Mouse (Mus musculus) ES-E14 (cell line): ENCODE data around the gene Macrod1. TPM values are rescaled to one million over a fixed set of nuclear protein-coding genes. Genes with fewer than 3 reads are reported as not detected.

ENCODE experiments used
- DNase-seq: peaks from one replicate; pipeline ENCODE4 v3.0.0-alpha.2; 2013; ENCODE audit warnings: low read depth, low spot score
- H3K27ac ChIP-seq: 2 replicates; pipeline ENCODE4 v1.5.1; 2012; ENCODE audit warnings: low read depth, mild to moderate bottlenecking, low read length, moderate library complexity, mixed read lengths; ENCODE audit not compliant: poor library complexity, insufficient read depth, severe bottlenecking
- H3K36me3 ChIP-seq: 2 replicates; pipeline ENCODE4 v1.6.1; 2012; ENCODE audit warnings: mild to moderate bottlenecking, low read length, moderate library complexity, mixed read lengths; ENCODE audit not compliant: control insufficient read depth, poor library complexity, insufficient read depth, severe bottlenecking
- H3K4me1 ChIP-seq, 2 experiments: fragments of 150-350 bp in 1 of 2; sonication (generic) in 1 of 2; 2 replicates each; pipeline ENCODE4 v1.6.1; 2012; ENCODE audit warnings: low read length in 2 of 2, mild to moderate bottlenecking in 1 of 2, mixed read lengths in 1 of 2; ENCODE audit not compliant: control insufficient read depth in 2 of 2, insufficient read depth in 2 of 2, poor library complexity in 1 of 2
- H3K4me3 ChIP-seq, 2 experiments: fragments of 150-350 bp in 1 of 2; sonication (generic) in 1 of 2; 2 replicates each; pipeline ENCODE4 v1.5.1; 2012; ENCODE audit warnings: low read length in 2 of 2, low read depth in 1 of 2, mild to moderate bottlenecking in 1 of 2, mixed read lengths in 1 of 2; ENCODE audit not compliant: insufficient read depth in 1 of 2, poor library complexity in 1 of 2, severe bottlenecking in 1 of 2
- H3K9ac ChIP-seq: 2 replicates; pipeline ENCODE4 v1.6.1; 2012; ENCODE audit warnings: low read depth, mild to moderate bottlenecking, low read length, mixed read lengths; ENCODE audit not compliant: poor library complexity, insufficient read depth, severe bottlenecking
- H3K9me3 ChIP-seq: fragments of 150-350 bp; sonication (generic); 2 replicates; pipeline ENCODE4 v1.6.1; 2012; ENCODE audit warnings: low read depth, mild to moderate bottlenecking, low read length; ENCODE audit not compliant: control insufficient read depth, insufficient read depth
- CHD2 ChIP-seq: IDR thresholded peaks from 2 replicates; pipeline ENCODE4 v1.6.1; 2014; ENCODE audit warnings: mild to moderate bottlenecking, low read depth, low read length, inconsistent platforms
- HCFC1 ChIP-seq: IDR thresholded peaks from 2 replicates; pipeline ENCODE4 v1.6.1; 2012; ENCODE audit warnings: low read length, inconsistent platforms, borderline replicate concordance; ENCODE audit not compliant: insufficient read depth
- MAFK ChIP-seq: IDR thresholded peaks from 2 replicates; pipeline ENCODE4 v1.6.1; 2014; ENCODE audit warnings: mild to moderate bottlenecking, low read depth, low read length, inconsistent platforms; ENCODE audit not compliant: insufficient read depth
- ZC3H11A ChIP-seq: IDR thresholded peaks from 2 replicates; pipeline ENCODE4 v1.6.1; 2012; ENCODE audit warnings: low read depth, mild to moderate bottlenecking, inconsistent platforms, low read length, borderline replicate concordance
- ZNF384 ChIP-seq: IDR thresholded peaks from 2 replicates; pipeline ENCODE4 v1.6.1; 2012; ENCODE audit warnings: low read depth, low read length, inconsistent platforms
- in situ Hi-C, 2 experiments: fragments of 600-800 bp; cut with MboI; formaldehyde crosslinking; loops; one replicate each; pipeline ENCODE4 v1.15.1; 2025; ENCODE audit warnings: low sequenced_read_pairs in 2 of 2, inconsistent platforms in 1 of 2; ENCODE audit not compliant: unreplicated experiment in 2 of 2
- total RNA-seq: library from RNA; depleted of rRNA; stranded (reverse); fragments of 300-350 nt; gene quantifications from 2 replicates; pipeline ENCODE4 v1.2.3, GENCODE M21; 2012

Macrod1 gene
- total RNA-seq, 1 experiment = 1.4 TPM

- Histone ChIP-seq H3K9ac (no peak overlapping the region), H3K4me1 (peaks cover 0 to 9% of the 10 kb centered on the region in 2 experiments; a peak in 1 of 4 replicates), H3K36me3 (no peaks in the 10 kb centered on the region), H3K9me3 (no peaks in the 10 kb centered on the region), H3K4me3 (no peak overlapping the region), H3K27ac (no peak overlapping the region)
- in situ Hi-C loops = no loop called here
- no peak for TF ChIP-seq MAFK
- TF ChIP-seq ZC3H11A = no peak
- no peak for TF ChIP-seq CHD2
- no peak for TF ChIP-seq HCFC1
- TF ChIP-seq ZNF384 = no peak
- no peak for DNase-seq
Observed at GRCm38 (mm10) chr19:7110875-7111274, 54.3 kb downstream of the Macrod1 start.

GRCm38 (mm10) chr19:7111309-7111708 lies 54.7 kb downstream of the Macrod1 start:
- Histone ChIP-seq H3K9ac (no peak overlapping the region), H3K4me3 (no peak overlapping the region), H3K4me1 (peaks cover 0 to 9% of the 10 kb centered on the region in 2 experiments; a peak in 1 of 4 replicates), H3K36me3 (no peaks in the 10 kb centered on the region), H3K27ac (no peak overlapping the region), H3K9me3 (no peaks in the 10 kb centered on the region)
- in situ Hi-C loops = no loop called here
- no peak for DNase-seq
- TF ChIP-seq ZC3H11A (no peak), HCFC1 (no peak), MAFK (no peak), CHD2 (no peak), ZNF384 (no peak)

DNA sequence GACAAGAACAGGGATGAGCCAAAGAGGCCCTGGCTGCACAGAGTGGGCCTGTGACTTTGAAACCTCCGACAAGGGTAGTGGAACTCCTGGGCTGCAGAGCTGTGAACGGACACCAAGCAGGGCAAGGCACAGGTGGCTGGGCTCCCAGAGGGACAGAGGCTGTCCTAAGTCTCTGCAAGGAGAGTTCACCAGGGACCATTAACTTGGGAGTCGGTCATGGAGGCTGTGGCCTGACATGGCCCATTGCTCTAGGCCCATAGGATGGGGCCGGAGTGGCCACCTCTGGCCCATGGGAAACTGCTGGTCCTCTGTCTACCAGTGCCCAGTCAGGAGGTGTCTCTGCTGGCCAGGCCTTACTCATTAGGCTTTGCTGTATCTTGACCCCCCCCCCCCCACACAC lies 55.1 kb downstream of the Macrod1 start:
- Histone ChIP-seq H3K27ac (no peak overlapping the region), H3K4me3 (no peak overlapping the region), H3K9me3 (no peaks in the 10 kb centered on the region), H3K4me1 (peaks cover 0 to 9% of the 10 kb centered on the region in 2 experiments; a peak in 1 of 4 replicates), H3K36me3 (no peaks in the 10 kb centered on the region), H3K9ac (no peak overlapping the region)
- no peak for TF ChIP-seq CHD2
- no peak for TF ChIP-seq ZNF384
- no peak for TF ChIP-seq ZC3H11A
- TF ChIP-seq HCFC1 = no peak
- TF ChIP-seq MAFK = no peak
- no peak for DNase-seq
- in situ Hi-C loops = no loop called here

DNA sequence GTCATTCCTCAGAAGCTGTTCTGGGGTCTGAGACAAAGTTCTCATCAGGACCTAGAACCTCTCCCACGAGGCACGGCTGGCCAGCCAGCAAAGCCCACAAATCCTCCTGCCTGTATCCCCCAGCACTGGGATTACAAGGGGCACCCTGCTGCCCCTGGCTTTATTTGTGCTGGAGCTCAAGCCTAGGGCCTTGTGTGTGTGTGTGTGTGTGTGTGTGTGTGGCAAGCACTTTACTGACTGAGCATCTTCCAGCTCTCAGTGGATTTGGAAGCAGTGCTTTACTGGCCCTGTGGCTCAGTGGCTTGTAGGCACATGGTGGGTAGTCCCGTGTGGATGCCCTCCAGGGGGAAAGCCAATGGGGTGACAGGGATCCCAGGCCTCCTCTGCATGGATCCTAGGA lies 56.0 kb downstream of the Macrod1 start:
- no peak for DNase-seq
- Histone ChIP-seq H3K36me3 (no peaks in the 10 kb centered on the region), H3K27ac (no peak overlapping the region), H3K4me1 (peaks cover 0 to 9% of the 10 kb centered on the region in 2 experiments; a peak in 1 of 4 replicates), H3K4me3 (no peak overlapping the region), H3K9me3 (no peaks in the 10 kb centered on the region), H3K9ac (no peak overlapping the region)
- TF ChIP-seq CHD2 (no peak), ZNF384 (no peak), MAFK (no peak), ZC3H11A (no peak), HCFC1 (no peak)
- in situ Hi-C loops = no loop called here
